Mouse (Mus musculus) retina, adult 2 months (tissue): ENCODE results near the gene Paf1.

Source experiments
- DNase-seq: peaks from one replicate; pipeline ENCODE4 v3.0.0-alpha.2; 2012; ENCODE audit warnings: low read depth, low spot score

The Paf1 gene

GRCm38 (mm10) chr7:28435660-28436259 lies 43.0 kb downstream of the Paf1 start:
- DNase-seq = no peak

- DNase-seq = peak; percentile 99
Observed at GRCm38 (mm10) chr7:28436271-28436904, 43.6 kb downstream of the Paf1 start.

GRCm38 (mm10) chr7:28436932-28437570 lies 44.3 kb downstream of the Paf1 start, which contains the start of gene Gmfg:
Gene Gmfg (plus strand): TSS chr7:28437447.
- DNase-seq = peak; percentile 45

GRCm38 (mm10) chr7:28437964-28438363 lies 45.2 kb downstream of the Paf1 start:
- no peak for DNase-seq

GRCm38 (mm10) chr7:28438771-28439170 lies 46.0 kb downstream of the Paf1 start:
- no peak for DNase-seq

GRCm38 (mm10) chr7:28440739-28441138 lies 48.0 kb downstream of the Paf1 start:
- no peak for DNase-seq

- DNase-seq = no peak
Observed at GRCm38 (mm10) chr7:28441776-28442485, 49.2 kb downstream of the Paf1 start.

GRCm38 (mm10) chr7:28442688-28443087 lies 49.9 kb downstream of the Paf1 start:
- no peak for DNase-seq

GRCm38 (mm10) chr7:28444344-28444974 lies 51.7 kb downstream of the Paf1 start:
- no peak for DNase-seq

- peak; percentile 34 for DNase-seq
Observed at GRCm38 (mm10) chr7:28446446-28446845, 53.7 kb downstream of the Paf1 start.

- no peak for DNase-seq
Observed at GRCm38 (mm10) chr7:28447101-28447830, 54.5 kb downstream of the Paf1 start.

GRCm38 (mm10) chr7:28447865-28448820 lies 55.4 kb downstream of the Paf1 start:
- DNase-seq = no peak
